Mouse (Mus musculus): ENCODE measurements at regions not wholly inside any gene's neighbourhood (a gene's known extent, or its start where the extent isn't known, plus 50 kb on each side); places are given as distances from the start of the nearest gene placed in this dataset.

DNA sequence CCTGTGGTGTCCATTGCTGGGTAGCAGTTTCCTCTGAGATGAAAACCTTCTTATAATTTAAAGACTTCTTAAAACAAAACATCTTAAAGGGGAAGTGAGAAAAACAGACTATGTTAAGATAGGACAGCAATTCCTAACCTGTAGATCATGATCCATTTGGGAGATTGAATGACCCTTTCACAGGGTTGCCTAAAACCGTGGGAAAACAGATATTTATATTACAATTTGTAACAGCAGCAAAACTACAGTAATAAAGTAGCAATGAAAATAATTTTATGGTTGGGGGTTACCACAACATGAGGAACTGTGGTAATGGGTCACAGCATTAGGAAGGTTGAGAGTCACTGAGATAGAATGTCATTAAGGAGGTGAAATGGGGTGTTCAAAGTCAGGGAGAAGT, 111.9 kb upstream of the Cpsf6 start:
- Histone ChIP-seq H3K27ac (ENCODE audit: insufficient read depth, low read depth) (no peak overlapping the region), H3K4me1 (ENCODE audit: control insufficient read depth in 1 of 2, insufficient read depth in 2 of 2) (peaks cover 0 to 12% of the 10 kb centered on the region in 2 experiments; a peak in 2 of 4 replicates), H3K4me3 (replicated peaks in 1 of 3; ENCODE audit: low read depth in 2 of 3, low read length in 2 of 3, poor library complexity in 1 of 3) (no peak overlapping the region), H3K36me3 (replicated peaks in 1 of 2; ENCODE audit: control insufficient read depth in 1 of 2, insufficient read depth in 1 of 2, low read length in 1 of 2) (no peaks in the 10 kb centered on the region), H3K27me3 (replicated peaks) (no peaks in the 10 kb centered on the region), H3K4me2 (ENCODE audit: insufficient read depth, low read depth, poor library complexity, severe bottlenecking) (no peak overlapping the region), H3K9ac (ENCODE audit: insufficient read depth, low read depth) (no peak overlapping the region), H3K9me3 (replicated peaks; ENCODE audit: low read length) (no peaks in the 10 kb centered on the region), H3K79me2 (replicated peaks; ENCODE audit: control insufficient read depth, extremely low read depth, insufficient read depth, poor library complexity, severe bottlenecking) (no peaks in the 10 kb centered on the region)
- in situ Hi-C loops (cut with MboI; ENCODE audit: low pct_ligation_motif_present, low pct_unique_long_range_greater_than_20kb, low sequenced_read_pairs), result no loop called here
- no peak for DNase-seq (ENCODE audit: extremely low read depth)
- dilution Hi-C loops (cut with MboI; ENCODE audit: extremely low pct_ligation_motif_present, extremely low pct_unique_long_range_greater_than_20kb, low sequenced_read_pairs), result no loop called here
- TF ChIP-seq MXI1 (IDR thresholded peaks at IDR 0.05; ENCODE audit: low read depth, low read length), result no peak
- no peak for TF ChIP-seq NELFE (IDR thresholded peaks at IDR 0.05; ENCODE audit: low read depth, low read length)
- TF ChIP-seq JUND (conservative IDR thresholded peaks at IDR 0.05; ENCODE audit: low read depth, low read length), result no peak
- no peak for TF ChIP-seq NRF1 (IDR thresholded peaks at IDR 0.05; ENCODE audit: low read depth, low read length)
- TF ChIP-seq MEF2A (IDR thresholded peaks at IDR 0.05; ENCODE audit: borderline replicate concordance, low read depth, low read length), result no peak
- TF ChIP-seq ZMIZ1 (IDR thresholded peaks at IDR 0.05; ENCODE audit: low read depth, low read length), result no peak
- TF ChIP-seq PAX5 (IDR thresholded peaks at IDR 0.05; ENCODE audit: low read length), result no peak
- TF ChIP-seq ELF1 (IDR thresholded peaks at IDR 0.05; ENCODE audit: low read depth, low read length), result no peak

GRCm38 (mm10) chr10:117490851-117491595, 111.2 kb upstream of the Cpsf6 start:
- Histone ChIP-seq H3K9me3 (replicated peaks; ENCODE audit: low read length) (no peaks in the 10 kb centered on the region), H3K27ac (ENCODE audit: insufficient read depth, low read depth) (no peak overlapping the region), H3K79me2 (replicated peaks; ENCODE audit: control insufficient read depth, extremely low read depth, insufficient read depth, poor library complexity, severe bottlenecking) (no peaks in the 10 kb centered on the region), H3K4me1 (ENCODE audit: control insufficient read depth in 1 of 2, insufficient read depth in 2 of 2) (peaks cover 0 to 12% of the 10 kb centered on the region in 2 experiments; a peak in 2 of 4 replicates), H3K27me3 (replicated peaks) (no peaks in the 10 kb centered on the region), H3K4me3 (replicated peaks in 1 of 3; ENCODE audit: low read depth in 2 of 3, low read length in 2 of 3, poor library complexity in 1 of 3) (no peak overlapping the region), H3K4me2 (ENCODE audit: insufficient read depth, low read depth, poor library complexity, severe bottlenecking) (no peak overlapping the region), H3K9ac (ENCODE audit: insufficient read depth, low read depth) (no peak overlapping the region), H3K36me3 (replicated peaks in 1 of 2; ENCODE audit: control insufficient read depth in 1 of 2, insufficient read depth in 1 of 2, low read length in 1 of 2) (no peaks in the 10 kb centered on the region)
- dilution Hi-C loops (cut with MboI; ENCODE audit: extremely low pct_ligation_motif_present, extremely low pct_unique_long_range_greater_than_20kb, low sequenced_read_pairs) (no loop called here), in situ Hi-C loops (cut with MboI; ENCODE audit: low pct_ligation_motif_present, low pct_unique_long_range_greater_than_20kb, low sequenced_read_pairs) (no loop called here)
- no peak for DNase-seq (ENCODE audit: extremely low read depth)
- TF ChIP-seq POLR2A (IDR thresholded peaks at IDR 0.05; ENCODE audit: low read depth, low read length) (no peak), ETS1 (conservative IDR thresholded peaks at IDR 0.05; ENCODE audit: low read depth, low read length) (no peak), NELFE (IDR thresholded peaks at IDR 0.05; ENCODE audit: low read depth, low read length) (no peak), POLR2AphosphoS2 (IDR thresholded peaks at IDR 0.05; ENCODE audit: low read depth, low read length) (no peak), EP300 (IDR thresholded peaks at IDR 0.05; ENCODE audit: low read length) (no peak), RCOR1 (conservative IDR thresholded peaks at IDR 0.05; ENCODE audit: low read depth, low read length) (no peak), NRF1 (IDR thresholded peaks at IDR 0.05; ENCODE audit: low read depth, low read length) (no peak), ELF1 (IDR thresholded peaks at IDR 0.05; ENCODE audit: low read depth, low read length) (no peak), KAT2A (IDR thresholded peaks at IDR 0.05; ENCODE audit: insufficient replicate concordance, low read length) (no peak), CHD2 (IDR thresholded peaks at IDR 0.05; ENCODE audit: low read length) (no peak), ZC3H11A (IDR thresholded peaks at IDR 0.05; ENCODE audit: low read depth, low read length) (no peak), CTCF (conservative IDR thresholded peaks at IDR 0.05 in 1 of 2, IDR thresholded peaks at IDR 0.05 in 1 of 2; ENCODE audit: low read depth in 2 of 2, low read length in 2 of 2) (no peak), HCFC1 (IDR thresholded peaks at IDR 0.05; ENCODE audit: low read depth, low read length) (no peak), JUN (IDR thresholded peaks at IDR 0.05; ENCODE audit: insufficient read depth, low read depth, low read length) (no peak)

All from CH12.LX (cell line).